Mouse (Mus musculus) thymus, postnatal 4 days (tissue): ENCODE measurements at regions not wholly inside any gene's neighbourhood (a gene's known extent, or its start where the extent isn't known, plus 50 kb on each side); places are given as distances from the start of the nearest gene placed in this dataset.

Source experiments
- DNase-seq: peaks from one replicate; pipeline ENCODE4 v3.0.0; 2021

GRCm38 (mm10) chr4:127862875-127863274 lies 107.9 kb downstream of the CK137956 start:
- no peak for DNase-seq

- no peak for DNase-seq
These were observed 109.2 kb downstream of the CK137956 start for GRCm38 (mm10) chr4:127861319-127862117.

- DNase-seq: no peak
These were observed 110.5 kb downstream of the CK137956 start for GRCm38 (mm10) chr4:127860271-127860670.

- DNase-seq: no peak
These were observed 111.2 kb downstream of the CK137956 start for GRCm38 (mm10) chr4:127859505-127859904.

GRCm38 (mm10) chr4:127858566-127858965 lies 112.2 kb downstream of the CK137956 start:
- DNase-seq: no peak

GRCm38 (mm10) chr4:127855836-127856235 lies 114.9 kb downstream of the CK137956 start:
- DNase-seq: no peak

- no peak for DNase-seq
These were observed 115.9 kb downstream of the CK137956 start for GRCm38 (mm10) chr4:127854776-127855409.

- DNase-seq: no peak
These were observed 121.4 kb downstream of the CK137956 start for GRCm38 (mm10) chr4:127849306-127849705.

- no peak for DNase-seq
These were observed 124.4 kb downstream of the CK137956 start for GRCm38 (mm10) chr4:127846321-127846720.

GRCm38 (mm10) chr4:127843421-127843820 lies 127.3 kb downstream of the CK137956 start:
- no peak for DNase-seq

GRCm38 (mm10) chr4:127833668-127834067 lies 137.1 kb downstream of the CK137956 start:
- no peak for DNase-seq

- DNase-seq: no peak
These were observed 143.8 kb downstream of the CK137956 start for GRCm38 (mm10) chr4:127826988-127827387.

- no peak for DNase-seq
These were observed 151.2 kb downstream of the CK137956 start for GRCm38 (mm10) chr4:127819501-127819900.

- DNase-seq: no peak
These were observed 151.7 kb downstream of the CK137956 start for GRCm38 (mm10) chr4:127819009-127819408.

- no peak for DNase-seq
These were observed 156.1 kb downstream of the CK137956 start for GRCm38 (mm10) chr4:127814631-127815030.

- DNase-seq: no peak
These were observed 158.7 kb downstream of the CK137956 start for GRCm38 (mm10) chr4:127812047-127812545.

GRCm38 (mm10) chr4:127810899-127811510 lies 159.7 kb downstream of the CK137956 start:
- no peak for DNase-seq

- DNase-seq: no peak
These were observed 161.7 kb downstream of the CK137956 start for GRCm38 (mm10) chr4:127809006-127809405.

GRCm38 (mm10) chr4:127789206-127789605 lies 181.5 kb downstream of the CK137956 start:
- DNase-seq: no peak

- DNase-seq: no peak
These were observed 185.0 kb downstream of the CK137956 start for GRCm38 (mm10) chr4:127785786-127786185.

- DNase-seq: no peak
These were observed 198.7 kb downstream of the CK137956 start for GRCm38 (mm10) chr4:127771966-127772500.

- DNase-seq: no peak
These were observed 207.0 kb downstream of the CK137956 start for GRCm38 (mm10) chr4:127763736-127764135.

GRCm38 (mm10) chr4:127758961-127759360 lies 211.8 kb downstream of the CK137956 start:
- no peak for DNase-seq
